Mouse (Mus musculus) megakaryocyte, adult 5-6 weeks (primary cell): ENCODE measurements around the gene Cyp4b1. TPM values are rescaled to one million over a fixed set of nuclear protein-coding genes. Genes with fewer than 3 reads are reported as not detected.

Experiments used
- total RNA-seq, 2 experiments: library from RNA; stranded (forward) in 1 of 2; stranded (reverse) in 1 of 2; fragments of 153-499, 151-499 nt in 1 of 2; fragments of 221-1000, 200-1000 nt in 1 of 2; gene quantifications; 2 replicates each; pipeline versions ENCODE4 v1.2.3 to v1.2.4; 2015 to 2017

Gene Cyp4b1
- total RNA-seq, 2 experiments from 2014 or later, result not detected

Other genes with a start within 250 kb of the Cyp4b1 start
- gene Cyp4a12b, start 236.1 kb downstream of the Cyp4b1 start, total RNA-seq (2015), result not detected in 2 replicates
- not detected in 2 replicates for gene Cyp4a12b, start 236.1 kb downstream of the Cyp4b1 start, total RNA-seq (2017)
- not detected in 2 replicates for gene Cyp4a30b, start 195.1 kb downstream of the Cyp4b1 start, total RNA-seq (2015)
- not detected in 2 replicates for gene Cyp4a30b, start 195.1 kb downstream of the Cyp4b1 start, total RNA-seq (2017)
- not detected in 2 replicates for gene Cyp4a14, start 151.6 kb downstream of the Cyp4b1 start, total RNA-seq (2015)
- gene Cyp4a14, start 151.6 kb downstream of the Cyp4b1 start, total RNA-seq (2017), result not detected in 2 replicates
- not detected in 2 replicates for gene Cyp4a10, start 129.5 kb downstream of the Cyp4b1 start, total RNA-seq (2015)
- not detected in 2 replicates for gene Cyp4a10, start 129.5 kb downstream of the Cyp4b1 start, total RNA-seq (2017)
- not detected in 2 replicates for gene Cyp4a31, start 84.1 kb downstream of the Cyp4b1 start, total RNA-seq (2015)
- gene Cyp4a31, start 84.1 kb downstream of the Cyp4b1 start, total RNA-seq (2017), result not detected in 2 replicates
- not detected in 2 replicates for gene Cyp4a32, start 46.8 kb downstream of the Cyp4b1 start, total RNA-seq (2015)
- gene Cyp4a32, start 46.8 kb downstream of the Cyp4b1 start, total RNA-seq (2017), result not detected in 2 replicates
- gene Efcab14, start 90.0 kb upstream of the Cyp4b1 start, total RNA-seq (2015), result 45.3 and 45.4 TPM in 2 replicates
- gene Efcab14, start 90.0 kb upstream of the Cyp4b1 start, total RNA-seq (2017), result 27.7 and 28.5 TPM in 2 replicates
- gene Tex38, start 133.3 kb upstream of the Cyp4b1 start, total RNA-seq (2015), result not detected in 2 replicates
- not detected in 2 replicates for gene Tex38, start 133.3 kb upstream of the Cyp4b1 start, total RNA-seq (2017)
- 14.4 and 21.8 TPM in 2 replicates for gene Atpaf1, start 137.1 kb upstream of the Cyp4b1 start, total RNA-seq (2015)
- gene Atpaf1, start 137.1 kb upstream of the Cyp4b1 start, total RNA-seq (2017), result 5.8 and 7.5 TPM in 2 replicates
- gene Mob3c, start 180.4 kb upstream of the Cyp4b1 start, total RNA-seq (2015), result 6.2 and 8.3 TPM in 2 replicates
- gene Mob3c, start 180.4 kb upstream of the Cyp4b1 start, total RNA-seq (2017), result 9.6 and 10.2 TPM in 2 replicates
- gene Mknk1, start 191.5 kb upstream of the Cyp4b1 start, total RNA-seq (2015), result 45.8 and 48.6 TPM in 2 replicates
- gene Mknk1, start 191.5 kb upstream of the Cyp4b1 start, total RNA-seq (2017), result 103 and 116 TPM in 2 replicates
- gene Kncn, start 236.7 kb upstream of the Cyp4b1 start, total RNA-seq (2015), result not detected in 2 replicates
- gene Kncn, start 236.7 kb upstream of the Cyp4b1 start, total RNA-seq (2017), result not detected in 2 replicates
- gene 6430628N08Rik, start 242.9 kb upstream of the Cyp4b1 start, total RNA-seq (2015), result not detected in 2 replicates
- gene 6430628N08Rik, start 242.9 kb upstream of the Cyp4b1 start, total RNA-seq (2017), result not detected in 2 replicates